Mouse (Mus musculus): ENCODE data around the gene Rnaseh2b. TPM values are rescaled to one million over a fixed set of nuclear protein-coding genes. Genes with fewer than 3 reads are reported as not detected.

Gene Rnaseh2b
- polyA plus RNA-seq, 1 experiment from 2014 or later: 38.6 TPM

DNA sequence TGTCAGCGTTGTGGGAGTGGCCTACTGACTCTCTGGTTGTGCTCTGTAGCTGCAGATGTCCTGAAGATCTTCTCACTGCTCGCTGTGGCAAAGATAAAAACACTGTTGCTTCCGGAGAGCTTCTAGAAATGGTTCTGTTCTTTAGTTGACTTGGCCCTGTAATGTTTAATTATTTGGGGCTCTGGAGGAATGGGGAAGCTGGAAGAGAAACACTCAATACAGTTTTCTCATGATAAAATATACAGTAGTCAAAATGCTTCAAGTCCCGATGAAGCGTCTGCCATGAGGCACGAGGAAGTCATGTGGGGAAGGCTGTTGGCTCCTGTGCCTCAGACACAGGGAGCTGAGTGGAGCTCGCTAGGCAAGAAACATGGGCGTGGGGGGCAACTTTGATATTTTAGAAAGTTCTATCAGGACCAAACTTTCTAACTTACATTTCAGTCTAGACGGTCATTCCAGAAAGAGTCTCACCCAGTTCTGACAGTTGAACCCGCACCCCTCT lies 50.3 kb downstream of the Rnaseh2b start:
- no peak for TF ChIP-seq CTCF (IDR thresholded peaks at IDR 0.05; ENCODE audit: low read depth)
- TF ChIP-seq EP300 (optimal IDR thresholded peaks at IDR 0.05): no peak
- DNase-seq (ENCODE audit: low spot score): no peak
- Histone ChIP-seq H3K4me1 (replicated peaks; ENCODE audit: control insufficient read depth, insufficient read depth) (no peaks in the 10 kb centered on the region; the same call in 1 of the 2 replicates), H3K9me3 (ENCODE audit: control insufficient read depth, low read length) (no peaks in the 10 kb centered on the region), H3K9ac (ENCODE audit: low read length) (no peak overlapping the region), H3K27me3 (ENCODE audit: control insufficient read depth, insufficient read depth, low read length) (no peaks in the 10 kb centered on the region), H3K4me2 (replicated peaks; ENCODE audit: low read depth) (no peak overlapping the region), H3K36me3 (ENCODE audit: control insufficient read depth, insufficient read depth, low read length) (no peaks in the 10 kb centered on the region), H3K27ac (replicated peaks) (no peak overlapping the region), H3K4me3 (ENCODE audit: low read depth, low read length) (no peak overlapping the region)
- ATAC-seq (ENCODE audit: low FRiP score, low TSS enrichment): no peak
- WGBS: 50% methylated on average over 10 of the region's 10 CpGs

DNA sequence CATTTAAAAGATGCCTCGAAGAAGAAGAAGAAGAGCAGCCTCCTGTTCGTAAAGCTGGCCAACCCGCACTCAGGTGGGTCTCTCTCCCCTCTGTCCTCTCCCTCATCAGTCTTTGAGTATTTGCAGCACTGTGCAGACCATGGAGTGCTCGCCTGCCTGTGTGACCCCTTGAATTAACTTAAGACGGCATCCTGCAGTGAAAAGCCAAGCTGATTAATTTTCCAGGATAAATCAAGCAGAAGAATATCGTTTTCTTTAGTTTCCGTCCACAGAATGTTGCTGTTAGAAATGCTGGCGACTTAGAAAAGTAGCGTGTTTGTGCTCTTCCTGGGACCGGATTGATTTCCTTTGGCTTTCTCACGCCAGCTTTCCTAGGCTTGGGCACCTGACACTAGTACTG lies 54.2 kb downstream of the Rnaseh2b start:
- 77% methylated on average over 11 of the region's 11 CpGs for WGBS
- Histone ChIP-seq H3K4me3 (ENCODE audit: low read depth, low read length) (no peak overlapping the region), H3K9ac (ENCODE audit: low read length) (no peak overlapping the region), H3K36me3 (ENCODE audit: control insufficient read depth, insufficient read depth, low read length) (no peaks in the 10 kb centered on the region; the same call in 1 of the 2 replicates), H3K27me3 (ENCODE audit: control insufficient read depth, insufficient read depth, low read length) (no peaks in the 10 kb centered on the region), H3K4me2 (replicated peaks; ENCODE audit: low read depth) (no peak overlapping the region), H3K27ac (replicated peaks) (no peak overlapping the region), H3K4me1 (replicated peaks; ENCODE audit: control insufficient read depth, insufficient read depth) (no peaks in the 10 kb centered on the region; the same call in 1 of the 2 replicates), H3K9me3 (ENCODE audit: control insufficient read depth, low read length) (no peaks in the 10 kb centered on the region)
- TF ChIP-seq EP300 (optimal IDR thresholded peaks at IDR 0.05) (no peak), CTCF (IDR thresholded peaks at IDR 0.05; ENCODE audit: low read depth) (no peak)
- ATAC-seq (ENCODE audit: low FRiP score, low TSS enrichment) (no peak), DNase-seq (ENCODE audit: low spot score) (no peak)

DNA sequence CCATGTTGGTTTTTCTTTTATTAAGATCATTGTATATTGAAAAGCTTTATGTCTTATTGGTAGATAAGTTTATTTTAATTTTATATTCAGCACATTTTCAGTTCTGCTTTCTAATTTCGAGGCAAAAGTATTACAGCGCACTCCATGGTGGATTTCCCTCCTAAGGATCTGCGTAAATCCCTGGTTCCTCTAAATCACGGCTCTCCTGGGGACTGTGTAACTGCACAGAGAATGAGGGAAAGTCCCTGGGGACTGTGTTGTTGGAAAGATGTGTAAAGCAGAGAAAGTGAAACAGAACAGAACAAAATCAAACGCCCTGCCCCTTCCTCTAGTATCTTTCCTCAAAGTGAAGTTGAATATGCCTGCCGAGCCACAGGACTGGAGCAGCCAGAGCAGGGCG lies 54.7 kb downstream of the Rnaseh2b start:
- no peaks in the 10 kb centered on the region; the same call in 1 of the 2 replicates for H3K4me1 ChIP-seq (replicated peaks; ENCODE audit: control insufficient read depth, insufficient read depth)
- WGBS: 79% methylated on average over 7 of the region's 7 CpGs
- H3K9ac ChIP-seq (ENCODE audit: low read length): no peak overlapping the region
- no peaks in the 10 kb centered on the region; the same call in 1 of the 2 replicates for H3K36me3 ChIP-seq (ENCODE audit: control insufficient read depth, insufficient read depth, low read length)
- no peak for TF ChIP-seq CTCF (IDR thresholded peaks at IDR 0.05; ENCODE audit: low read depth)
- no peak for TF ChIP-seq EP300 (optimal IDR thresholded peaks at IDR 0.05)
- no peak overlapping the region for H3K4me3 ChIP-seq (ENCODE audit: low read depth, low read length)
- H3K4me2 ChIP-seq (replicated peaks; ENCODE audit: low read depth): no peak overlapping the region
- H3K27ac ChIP-seq (replicated peaks): no peak overlapping the region
- H3K27me3 ChIP-seq (ENCODE audit: control insufficient read depth, insufficient read depth, low read length): no peaks in the 10 kb centered on the region
- no peaks in the 10 kb centered on the region for H3K9me3 ChIP-seq (ENCODE audit: control insufficient read depth, low read length)
- no peak for DNase-seq (ENCODE audit: low spot score)
- no peak for ATAC-seq (ENCODE audit: low FRiP score, low TSS enrichment)

DNA sequence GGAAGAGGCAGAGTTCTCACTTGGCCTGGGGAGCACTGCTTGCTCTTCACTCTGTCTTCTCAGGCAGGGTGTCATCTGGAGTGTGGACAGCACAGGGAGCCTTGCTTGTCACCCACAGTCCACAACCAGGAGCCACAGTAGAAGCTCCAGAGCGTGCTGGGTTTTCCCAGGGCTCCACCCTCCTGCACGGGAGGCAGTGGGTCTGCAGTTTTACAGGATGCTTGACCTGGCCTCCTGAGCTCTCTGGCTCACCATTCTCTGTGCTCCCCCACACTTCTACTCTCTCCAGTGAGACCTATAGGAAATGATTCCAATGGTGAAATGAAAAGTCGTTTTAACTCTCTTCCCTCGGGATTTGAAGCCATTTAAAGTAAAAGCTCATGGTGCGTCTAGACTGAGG lies 57.4 kb downstream of the Rnaseh2b start:
- ATAC-seq (ENCODE audit: low FRiP score, low TSS enrichment) (no peak), DNase-seq (ENCODE audit: low spot score) (no peak)
- TF ChIP-seq EP300 (optimal IDR thresholded peaks at IDR 0.05) (no peak), CTCF (IDR thresholded peaks at IDR 0.05; ENCODE audit: low read depth) (no peak)
- 81% methylated on average over 5 of the region's 5 CpGs for WGBS
- Histone ChIP-seq H3K27me3 (ENCODE audit: control insufficient read depth, insufficient read depth, low read length) (no peaks in the 10 kb centered on the region), H3K4me1 (replicated peaks; ENCODE audit: control insufficient read depth, insufficient read depth) (no peaks in the 10 kb centered on the region), H3K9ac (ENCODE audit: low read length) (no peak overlapping the region), H3K36me3 (ENCODE audit: control insufficient read depth, insufficient read depth, low read length) (no peaks in the 10 kb centered on the region; the same call in 1 of the 2 replicates), H3K27ac (replicated peaks) (no peak overlapping the region), H3K4me2 (replicated peaks; ENCODE audit: low read depth) (no peak overlapping the region), H3K9me3 (ENCODE audit: control insufficient read depth, low read length) (no peaks in the 10 kb centered on the region), H3K4me3 (ENCODE audit: low read depth, low read length) (no peak overlapping the region)

DNA sequence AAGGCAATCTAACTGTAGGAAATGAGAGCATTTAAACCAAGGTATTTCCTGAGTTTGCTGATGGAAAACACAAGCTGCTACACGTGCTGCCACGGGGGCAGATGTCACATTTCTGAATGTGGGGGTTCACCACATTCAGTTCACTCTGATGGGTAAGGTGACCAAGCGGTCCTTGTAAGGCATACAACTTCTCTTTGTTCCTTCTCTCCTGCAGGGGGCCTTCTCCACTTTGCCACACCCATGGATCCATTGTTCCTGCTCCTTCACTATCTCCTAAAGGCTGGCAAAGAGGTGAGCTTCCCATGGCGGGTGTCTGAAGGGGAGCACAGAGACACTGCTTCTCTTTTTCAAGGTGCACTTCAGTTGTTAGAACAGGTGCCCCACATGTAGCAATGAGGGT lies 57.8 kb downstream of the Rnaseh2b start:
- H3K27ac ChIP-seq (replicated peaks): no peak overlapping the region
- no peaks in the 10 kb centered on the region for H3K27me3 ChIP-seq (ENCODE audit: control insufficient read depth, insufficient read depth, low read length)
- H3K9me3 ChIP-seq (ENCODE audit: control insufficient read depth, low read length): no peaks in the 10 kb centered on the region
- TF ChIP-seq CTCF (IDR thresholded peaks at IDR 0.05; ENCODE audit: low read depth) (no peak), EP300 (optimal IDR thresholded peaks at IDR 0.05) (no peak)
- 77% methylated on average over 4 of the region's 4 CpGs for WGBS
- ATAC-seq (ENCODE audit: low FRiP score, low TSS enrichment) (no peak), DNase-seq (ENCODE audit: low spot score) (no peak)
- no peak overlapping the region for H3K4me2 ChIP-seq (replicated peaks; ENCODE audit: low read depth)
- no peaks in the 10 kb centered on the region for H3K4me1 ChIP-seq (replicated peaks; ENCODE audit: control insufficient read depth, insufficient read depth)
- no peak overlapping the region for H3K9ac ChIP-seq (ENCODE audit: low read length)
- H3K4me3 ChIP-seq (ENCODE audit: low read depth, low read length): no peak overlapping the region
- no peaks in the 10 kb centered on the region; the same call in 1 of the 2 replicates for H3K36me3 ChIP-seq (ENCODE audit: control insufficient read depth, insufficient read depth, low read length)

DNA sequence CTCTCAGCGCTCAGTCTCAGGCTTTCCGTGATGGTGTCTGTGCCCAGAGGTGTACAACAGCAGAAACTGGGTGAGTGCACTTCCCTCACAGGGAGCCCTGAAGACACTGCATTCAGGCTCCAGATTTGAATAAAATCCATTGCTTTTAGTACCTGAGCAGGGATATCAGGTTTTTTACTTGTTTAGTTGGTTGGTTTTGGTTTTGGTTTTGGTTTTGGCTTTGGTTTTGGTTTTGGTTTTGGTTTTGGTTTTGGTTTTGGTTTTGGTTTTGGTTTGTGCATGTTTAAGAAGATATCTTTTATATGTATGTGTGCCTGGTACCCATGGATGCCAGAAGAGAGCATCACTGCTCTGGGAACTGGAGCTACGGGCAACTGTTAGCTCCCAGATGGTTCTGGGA lies 58.5 kb downstream of the Rnaseh2b start:
- Histone ChIP-seq H3K27me3 (ENCODE audit: control insufficient read depth, insufficient read depth, low read length) (no peaks in the 10 kb centered on the region), H3K4me3 (ENCODE audit: low read depth, low read length) (no peak overlapping the region), H3K4me1 (replicated peaks; ENCODE audit: control insufficient read depth, insufficient read depth) (no peaks in the 10 kb centered on the region), H3K27ac (replicated peaks) (no peak overlapping the region), H3K9me3 (ENCODE audit: control insufficient read depth, low read length) (no peaks in the 10 kb centered on the region), H3K4me2 (replicated peaks; ENCODE audit: low read depth) (no peak overlapping the region), H3K9ac (ENCODE audit: low read length) (no peak overlapping the region), H3K36me3 (ENCODE audit: control insufficient read depth, insufficient read depth, low read length) (no peaks in the 10 kb centered on the region; the same call in 1 of the 2 replicates)
- no peak for TF ChIP-seq EP300 (optimal IDR thresholded peaks at IDR 0.05)
- TF ChIP-seq CTCF (IDR thresholded peaks at IDR 0.05; ENCODE audit: low read depth): no peak
- DNase-seq (ENCODE audit: low spot score) (no peak), ATAC-seq (ENCODE audit: low FRiP score, low TSS enrichment) (no peak)
- WGBS: 92% methylated on average over 3 of the region's 3 CpGs
